Mouse (Mus musculus) heart, postnatal 0 days (tissue): ENCODE results near the gene Nhp2. TPM values are rescaled to one million over a fixed set of nuclear protein-coding genes. Genes with fewer than 3 reads are reported as not detected.
A peak's percentile ranks its signal among the peaks of the same experiment; 100 is the strongest.

Source experiments
- ATAC-seq: fragments of 200-750 bp; cut with Nextera tagmentation; 2 replicates; pipeline ENCODE4 v1.8.0; 2017; ENCODE audit warnings: low read depth, moderate number of reproducible peaks, moderate library complexity; ENCODE audit not compliant: insufficient read depth
- DNase-seq: peaks from one replicate; pipeline ENCODE4 v3.0.0-alpha.2; 2016; ENCODE audit warnings: low spot score
- H3K27ac ChIP-seq: fragments of 300-500 bp; sonication (generic); 2 replicates; pipeline ENCODE4 v1.5.1; 2014; ENCODE audit warnings: low read depth, mild to moderate bottlenecking
- H3K27me3 ChIP-seq: fragments of 300-500 bp; sonication (generic); 2 replicates; pipeline ENCODE4 v1.6.1; 2014; ENCODE audit warnings: low read length, mixed read lengths; ENCODE audit not compliant: control insufficient read depth, insufficient read depth
- H3K36me3 ChIP-seq: fragments of 300-500 bp; sonication (generic); replicated peaks from 2 replicates; pipeline ENCODE4 v1.6.1; 2014; ENCODE audit warnings: low read length, mixed read lengths; ENCODE audit not compliant: control insufficient read depth, insufficient read depth
- H3K4me1 ChIP-seq: fragments of 300-500 bp; sonication (generic); 2 replicates; pipeline ENCODE4 v1.6.1; 2014; ENCODE audit warnings: antibody characterized with exemption; ENCODE audit not compliant: control insufficient read depth, insufficient read depth
- H3K4me2 ChIP-seq: fragments of 300-500 bp; sonication (generic); 2 replicates; pipeline ENCODE4 v1.6.1; 2014; ENCODE audit warnings: low read depth, mild to moderate bottlenecking, low read length, moderate library complexity
- H3K4me3 ChIP-seq: fragments of 300-500 bp; sonication (generic); 2 replicates; pipeline ENCODE4 v1.5.1; 2014; ENCODE audit warnings: low read depth, low read length
- H3K9ac ChIP-seq: fragments of 300-500 bp; sonication (generic); replicated peaks from 2 replicates; pipeline ENCODE4 v1.6.1; 2014; ENCODE audit warnings: low read depth, low read length, mixed read lengths
- H3K9me3 ChIP-seq: fragments of 300-500 bp; sonication (generic); replicated peaks from 2 replicates; pipeline ENCODE4 v1.6.1; 2016; ENCODE audit warnings: low read length; ENCODE audit not compliant: control insufficient read depth
- CTCF ChIP-seq: IDR thresholded peaks from 2 replicates; pipeline ENCODE4 v1.5.1; 2016; ENCODE audit warnings: antibody characterized with exemption, control low read depth, low read depth
- EP300 ChIP-seq: IDR thresholded peaks from 2 replicates; pipeline ENCODE4 v1.6.1; 2016; ENCODE audit warnings: antibody characterized with exemption, low read depth
- WGBS: fragments of 180-500 bp; shearing (Covaris S2); extraction: QIAGEN DNeasy Blood & Tissue Kit; methylation state at CpG from one replicate; pipeline ENCODE4 v1.1.7; 2014; 5-methylcytosine and 5-hydroxymethylcytosine counted together
- polyA plus RNA-seq: library from polyadenylated mRNA; unstranded; fragments of >200 nt; fragmentation: Nextera tagmentation; extraction: Ambion mirVana; gene quantifications from 2 replicates; pipeline ENCODE4 v1.2.1, GENCODE M21; 2015
- total RNA-seq: library from RNA; depleted of rRNA; stranded (reverse); fragments of >200 nt; gene quantifications from 2 replicates; pipeline ENCODE4 v1.2.3, GENCODE M21; 2014; ENCODE audit warnings: low replicate concordance

The Nhp2 gene
- total and polyA plus RNA-seq, 2 experiments from 2014 or later: 34.1 to 59.7 TPM

GRCm38 (mm10) chr11:51590002-51590401, 29.5 kb upstream of the Nhp2 start:
- Histone ChIP-seq H3K4me2 (no peak overlapping the region), H3K9ac (no peak overlapping the region), H3K27ac (no peak overlapping the region), H3K4me3 (no peak overlapping the region), H3K36me3 (peaks cover 84% of the 10 kb centered on the region), H3K27me3 (no peaks in the 10 kb centered on the region), H3K9me3 (no peaks in the 10 kb centered on the region), H3K4me1 (peaks cover 14% of the 10 kb centered on the region)
- no peak for ATAC-seq
- DNase-seq: no peak
- no peak for TF ChIP-seq EP300
- TF ChIP-seq CTCF: no peak

- 0 out of 2 replicates have a peak, but pooled peaks cover 3% of the 10 kb centered on the region for H3K4me1 ChIP-seq
- H3K4me2 ChIP-seq: no peak overlapping the region
- no peak overlapping the region for H3K27ac ChIP-seq
- no peak for TF ChIP-seq CTCF
- TF ChIP-seq EP300: no peak
- H3K36me3 ChIP-seq: peaks cover 96% of the 10 kb centered on the region
- H3K27me3 ChIP-seq: no peaks in the 10 kb centered on the region
- no peaks in the 10 kb centered on the region for H3K9me3 ChIP-seq
- DNase-seq (no peak), ATAC-seq (no peak)
- no peak overlapping the region for H3K4me3 ChIP-seq
- WGBS: 40% methylated on average over 7 of the region's 7 CpGs
- no peak overlapping the region for H3K9ac ChIP-seq
Measured at GRCm38 (mm10) chr11:51591168-51591567, 28.4 kb upstream of the Nhp2 start.

- Histone ChIP-seq H3K4me2 (no peak overlapping the region), H3K4me3 (no peak overlapping the region), H3K27me3 (no peaks in the 10 kb centered on the region), H3K9ac (no peak overlapping the region), H3K4me1 (0 out of 2 replicates have a peak, but pooled peaks cover 3% of the 10 kb centered on the region), H3K27ac (no peak overlapping the region), H3K9me3 (no peaks in the 10 kb centered on the region), H3K36me3 (peaks cover 98% of the 10 kb centered on the region)
- DNase-seq: no peak
- no peak for ATAC-seq
- TF ChIP-seq EP300: no peak
- TF ChIP-seq CTCF: no peak
- WGBS: 83% methylated on average over 7 of the region's 7 CpGs
Measured at GRCm38 (mm10) chr11:51591915-51592314, 27.6 kb upstream of the Nhp2 start.

- Histone ChIP-seq H3K9me3 (no peaks in the 10 kb centered on the region), H3K4me2 (no peak overlapping the region), H3K27ac (no peak overlapping the region), H3K36me3 (peaks cover 98% of the 10 kb centered on the region), H3K9ac (no peak overlapping the region), H3K4me1 (no peaks in the 10 kb centered on the region), H3K27me3 (no peaks in the 10 kb centered on the region), H3K4me3 (no peak overlapping the region)
- DNase-seq: no peak
- WGBS: 99% methylated on average over 4 of the region's 4 CpGs
- TF ChIP-seq CTCF (no peak), EP300 (no peak)
- no peak for ATAC-seq
Measured at GRCm38 (mm10) chr11:51593368-51593767, 26.2 kb upstream of the Nhp2 start.

GRCm38 (mm10) chr11:51593849-51594248, 25.7 kb upstream of the Nhp2 start:
- Histone ChIP-seq H3K9me3 (no peaks in the 10 kb centered on the region), H3K9ac (no peak overlapping the region), H3K4me3 (no peak overlapping the region), H3K4me2 (no peak overlapping the region), H3K27ac (no peak overlapping the region), H3K36me3 (peaks cover 98% of the 10 kb centered on the region), H3K4me1 (no peaks in the 10 kb centered on the region), H3K27me3 (no peaks in the 10 kb centered on the region)
- no peak for DNase-seq
- 89% methylated on average over 6 of the region's 6 CpGs for WGBS
- ATAC-seq: no peak
- TF ChIP-seq CTCF: no peak
- no peak for TF ChIP-seq EP300

GRCm38 (mm10) chr11:51594715-51595350, 24.7 kb upstream of the Nhp2 start:
- H3K9me3 ChIP-seq: no peaks in the 10 kb centered on the region
- WGBS: 64% methylated on average over 3 of the region's 3 CpGs
- H3K4me1 ChIP-seq: no peaks in the 10 kb centered on the region
- no peak overlapping the region for H3K27ac ChIP-seq
- no peak overlapping the region for H3K4me2 ChIP-seq
- DNase-seq: no peak
- TF ChIP-seq CTCF: no peak
- no peak for TF ChIP-seq EP300
- peaks cover 98% of the 10 kb centered on the region for H3K36me3 ChIP-seq
- 0 out of 2 replicates have a peak, but pooled peaks have one; percentile 22 for ATAC-seq
- no peak overlapping the region for H3K9ac ChIP-seq
- H3K27me3 ChIP-seq: no peaks in the 10 kb centered on the region
- no peak overlapping the region for H3K4me3 ChIP-seq
